Mouse (Mus musculus) layer of hippocampus, adult 18-20 months (tissue): ENCODE measurements around the gene Abcg1. TPM values are rescaled to one million over a fixed set of nuclear protein-coding genes. Genes with fewer than 3 reads are reported as not detected.

Experiments used
- DNase-seq, 2 experiments: peaks; one replicate each; pipeline ENCODE4 v3.0.0; 2022; ENCODE audit warnings: low spot score in 2 of 2
- total RNA-seq, 2 experiments: library from RNA; stranded (reverse); gene quantifications; 2 replicates each; pipeline ENCODE4 v1.2.3; 2021

Gene Abcg1
- total RNA-seq, 2 experiments from 2014 or later, result 84.0 to 84.6 TPM

DNA sequence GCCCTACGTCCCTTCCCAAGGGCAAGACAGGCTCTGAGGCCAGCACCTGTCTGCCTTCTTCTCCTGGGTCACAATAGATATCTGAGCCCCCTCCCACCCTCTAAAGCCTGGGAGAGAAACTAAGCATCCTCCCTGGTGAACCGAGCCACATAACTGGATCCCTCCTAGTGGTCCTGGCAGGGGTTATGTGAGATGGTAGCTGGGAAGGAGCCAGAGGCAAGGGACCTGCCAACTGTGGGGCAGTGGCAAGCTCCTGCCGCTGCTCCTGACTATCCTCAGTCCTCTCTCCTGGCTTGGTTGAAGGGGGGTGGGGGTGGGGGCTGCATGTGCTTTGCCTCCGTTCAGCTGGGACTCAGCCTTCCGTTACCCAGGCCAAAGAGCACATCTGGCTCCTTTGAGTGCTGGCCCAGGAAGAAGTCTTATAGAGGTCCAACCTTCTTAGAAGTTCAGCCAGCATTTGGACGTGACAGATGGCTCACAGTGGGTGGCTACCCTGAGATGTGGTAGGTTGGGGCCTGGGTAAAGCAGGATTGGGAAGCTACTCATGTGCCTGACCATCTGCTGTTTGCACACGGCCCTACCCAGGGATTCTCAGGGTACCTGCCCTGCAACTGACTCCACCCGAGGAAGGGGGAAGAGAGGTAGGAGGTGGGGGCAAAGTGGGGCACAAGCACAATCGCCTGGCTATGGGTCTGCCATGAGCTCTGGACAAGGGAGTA lies 68.2 kb downstream of the Abcg1 start:
- DNase-seq, result peak in 1 of 2 experiments; percentile 30

DNA sequence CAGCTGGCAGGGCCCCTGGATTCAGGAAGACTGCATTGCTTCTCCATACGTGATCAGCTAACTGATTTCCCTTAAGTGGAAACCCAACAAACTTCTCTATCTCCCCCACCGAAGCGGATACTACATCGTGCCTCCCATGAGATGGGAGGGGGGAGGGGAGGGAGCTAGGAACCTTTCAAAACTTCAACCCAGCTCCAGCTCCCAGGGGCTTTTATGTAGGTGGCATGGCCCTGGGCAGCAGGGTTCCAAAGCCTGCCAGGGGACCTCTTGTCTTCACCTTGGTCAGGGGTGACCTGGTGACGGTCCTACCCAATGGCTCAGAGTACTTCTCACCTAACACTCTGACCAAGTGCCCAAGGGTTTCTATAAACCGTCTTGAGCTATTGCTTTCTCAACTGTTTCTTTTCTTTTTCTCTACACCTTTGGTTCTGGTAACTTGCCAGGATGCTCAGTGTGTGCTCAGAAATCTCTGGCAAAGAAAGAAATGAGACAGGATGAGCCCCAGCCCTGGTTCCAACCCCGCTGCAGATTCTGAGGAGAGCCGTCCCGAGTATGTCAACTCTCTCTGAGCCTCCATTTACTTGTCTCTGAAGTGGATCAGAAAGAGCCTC lies 71.3 kb downstream of the Abcg1 start:
- no peak for DNase-seq

DNA sequence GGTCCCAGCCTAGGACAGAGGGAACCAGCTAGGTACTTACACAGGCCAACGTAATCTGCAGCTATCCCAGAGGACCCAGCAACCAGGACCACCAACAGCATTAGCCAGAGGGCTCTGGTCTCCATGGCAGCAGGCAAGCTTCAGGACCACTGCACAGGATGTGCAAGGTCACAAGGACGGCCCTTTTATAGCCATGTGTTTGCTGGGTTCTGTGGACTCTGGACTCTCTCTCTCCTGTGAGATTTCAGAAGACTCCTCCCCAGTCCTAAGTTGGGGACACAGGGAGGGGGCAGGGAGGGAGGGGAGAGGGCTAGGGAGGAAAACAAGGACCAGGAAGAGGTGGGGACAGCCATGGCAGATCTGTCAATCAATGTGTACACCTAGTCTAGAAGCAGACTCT lies 72.0 kb downstream of the Abcg1 start, which contains the start of gene Tff3:
TSS of gene Tff3 (minus strand) at position 195 of the 400 bp plus-strand sequence.
- no peak for DNase-seq

DNA sequence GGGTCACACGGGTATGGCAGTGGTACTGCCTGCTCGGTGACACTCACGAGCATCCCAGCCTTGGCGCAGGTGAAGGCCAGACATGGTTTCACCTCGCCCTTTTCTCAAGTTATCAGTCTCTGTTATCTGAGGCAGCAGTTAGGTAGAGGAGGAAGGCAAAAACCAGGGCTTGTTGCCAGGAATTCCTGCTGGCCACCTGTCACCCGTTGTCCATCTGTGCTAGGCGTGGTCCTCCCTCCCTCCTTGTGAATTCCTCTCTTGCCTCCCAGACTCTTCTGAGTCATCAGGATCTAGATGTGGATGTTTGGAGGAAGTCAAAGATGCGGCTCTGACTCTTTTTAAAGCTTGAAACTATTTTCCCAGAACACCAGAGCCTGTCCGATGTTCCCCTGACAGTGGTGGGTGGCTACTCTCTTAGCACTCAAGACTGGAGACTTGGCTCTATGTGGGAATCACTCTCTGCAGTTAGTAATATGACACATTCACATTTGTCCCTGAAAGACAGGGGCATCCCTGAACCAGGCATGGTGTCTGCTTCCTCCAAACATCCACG lies 73.9 kb downstream of the Abcg1 start:
- DNase-seq, result no peak

DNA sequence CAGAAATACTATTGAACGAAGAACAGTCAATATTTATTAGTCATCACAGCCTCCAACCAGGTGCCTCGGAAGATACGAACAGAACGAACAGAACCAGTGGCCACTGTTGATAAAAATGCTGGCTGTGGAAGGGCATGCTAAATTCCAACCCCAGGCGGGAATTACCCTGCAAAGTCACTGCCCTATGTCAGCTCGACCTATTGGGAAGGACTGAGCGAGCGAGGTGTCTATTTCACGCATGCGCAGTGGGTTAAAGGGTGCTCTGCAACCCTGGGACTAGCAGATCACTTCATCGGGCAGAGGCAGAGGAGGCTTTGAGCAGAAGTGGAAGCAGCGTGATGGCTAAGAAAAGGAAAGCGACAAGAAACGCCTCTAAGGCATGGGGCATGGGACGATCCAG lies 76.3 kb downstream of the Abcg1 start:
- DNase-seq, result no peak

DNA sequence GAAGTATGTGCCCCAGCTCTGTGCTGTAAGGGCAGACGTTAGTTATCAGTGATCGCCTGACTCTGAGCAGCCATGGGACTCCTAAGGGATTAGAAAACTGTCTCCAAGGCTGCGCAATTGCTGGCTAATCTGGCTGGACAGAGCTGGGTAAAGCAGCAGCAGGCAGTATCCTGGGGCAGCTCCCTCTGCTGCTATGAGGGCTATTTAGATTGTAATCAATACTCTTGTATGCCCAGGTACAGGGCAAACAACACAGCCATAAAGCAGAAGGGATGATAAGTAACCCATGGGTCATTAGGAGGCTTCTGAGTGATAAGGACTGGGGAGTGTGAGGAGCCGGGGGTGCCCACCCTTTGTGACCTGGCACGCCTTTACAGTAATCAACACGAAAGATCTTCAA lies 77.4 kb downstream of the Abcg1 start:
- no peak for DNase-seq

DNA sequence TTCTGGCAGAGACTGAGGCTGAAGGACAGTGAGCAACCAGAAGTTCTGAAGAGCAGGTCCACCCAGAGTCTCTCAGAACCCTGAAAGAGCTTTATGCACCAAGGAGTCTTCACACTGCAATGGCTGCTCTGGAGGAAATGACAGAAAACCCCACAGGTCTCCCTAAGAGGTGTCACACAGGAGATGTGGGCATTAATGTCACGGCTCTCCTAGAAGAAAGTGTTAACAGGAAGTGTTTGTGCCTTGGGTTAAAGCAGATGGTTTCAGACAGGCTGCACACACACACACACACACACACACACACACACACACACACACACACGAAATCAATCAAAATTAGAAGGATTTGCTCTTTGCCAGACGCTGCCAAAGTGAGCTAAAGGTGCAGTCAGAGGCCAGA lies 78.8 kb downstream of the Abcg1 start:
- no peak for DNase-seq

DNA sequence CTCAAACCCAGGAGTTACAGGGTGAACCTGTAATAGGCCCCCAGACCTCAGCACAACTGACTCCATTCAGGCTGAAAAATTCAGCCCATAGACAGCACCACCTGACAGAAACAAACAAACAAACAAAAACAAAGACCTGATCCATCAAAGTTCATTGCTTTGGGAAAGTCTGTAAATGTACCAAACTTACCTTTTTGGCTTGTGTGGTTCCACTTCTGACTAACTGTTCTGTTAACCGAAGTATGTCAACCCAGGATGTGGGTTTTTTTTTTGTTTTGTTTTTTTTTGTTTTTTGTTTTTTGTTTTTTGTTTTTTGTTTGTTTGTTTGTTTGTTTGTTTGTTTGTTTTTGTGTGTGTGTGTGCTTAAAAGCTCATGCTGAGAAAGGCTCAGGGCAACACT lies 79.3 kb downstream of the Abcg1 start:
- no peak for DNase-seq

DNA sequence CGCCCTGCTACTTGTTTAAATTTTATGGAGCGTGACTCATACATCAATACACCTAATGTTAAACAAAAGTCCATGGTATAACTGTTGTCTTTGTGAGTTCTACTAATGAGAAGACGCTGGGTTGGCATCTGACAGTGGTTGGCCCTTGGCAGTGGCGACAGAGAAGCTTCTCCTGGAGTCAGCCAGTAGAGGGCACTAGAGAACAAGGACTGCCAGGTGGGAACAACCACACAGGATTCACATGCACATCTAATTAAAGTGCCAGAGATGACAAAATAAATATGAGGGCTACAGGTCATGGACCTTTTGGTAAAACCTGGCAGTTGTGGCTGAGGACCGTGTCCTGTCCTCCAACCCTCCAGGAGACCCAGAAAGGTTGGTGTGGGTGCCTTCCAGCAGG lies 80.9 kb downstream of the Abcg1 start:
- peak; percentile 41 to 74 for DNase-seq

DNA sequence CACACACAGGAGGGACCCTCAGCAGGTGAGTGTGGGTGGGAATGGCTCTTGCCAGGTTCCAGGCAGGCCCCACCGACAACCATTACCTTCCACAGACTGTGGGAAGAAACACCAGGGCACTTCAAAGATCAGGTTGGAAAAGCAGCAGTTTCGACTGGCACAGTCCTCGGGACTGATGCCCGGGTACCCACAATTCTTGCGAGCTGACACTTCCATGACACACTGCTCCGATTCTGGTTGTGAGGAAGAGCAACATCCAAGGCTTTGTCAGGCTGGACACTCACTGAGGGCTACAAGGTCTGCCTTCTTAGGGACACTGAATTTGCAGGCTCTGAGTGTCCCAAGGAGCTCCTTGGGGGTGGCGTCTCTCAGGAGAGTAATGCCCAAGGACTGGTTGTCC lies 84.6 kb downstream of the Abcg1 start:
- DNase-seq, result no peak

DNA sequence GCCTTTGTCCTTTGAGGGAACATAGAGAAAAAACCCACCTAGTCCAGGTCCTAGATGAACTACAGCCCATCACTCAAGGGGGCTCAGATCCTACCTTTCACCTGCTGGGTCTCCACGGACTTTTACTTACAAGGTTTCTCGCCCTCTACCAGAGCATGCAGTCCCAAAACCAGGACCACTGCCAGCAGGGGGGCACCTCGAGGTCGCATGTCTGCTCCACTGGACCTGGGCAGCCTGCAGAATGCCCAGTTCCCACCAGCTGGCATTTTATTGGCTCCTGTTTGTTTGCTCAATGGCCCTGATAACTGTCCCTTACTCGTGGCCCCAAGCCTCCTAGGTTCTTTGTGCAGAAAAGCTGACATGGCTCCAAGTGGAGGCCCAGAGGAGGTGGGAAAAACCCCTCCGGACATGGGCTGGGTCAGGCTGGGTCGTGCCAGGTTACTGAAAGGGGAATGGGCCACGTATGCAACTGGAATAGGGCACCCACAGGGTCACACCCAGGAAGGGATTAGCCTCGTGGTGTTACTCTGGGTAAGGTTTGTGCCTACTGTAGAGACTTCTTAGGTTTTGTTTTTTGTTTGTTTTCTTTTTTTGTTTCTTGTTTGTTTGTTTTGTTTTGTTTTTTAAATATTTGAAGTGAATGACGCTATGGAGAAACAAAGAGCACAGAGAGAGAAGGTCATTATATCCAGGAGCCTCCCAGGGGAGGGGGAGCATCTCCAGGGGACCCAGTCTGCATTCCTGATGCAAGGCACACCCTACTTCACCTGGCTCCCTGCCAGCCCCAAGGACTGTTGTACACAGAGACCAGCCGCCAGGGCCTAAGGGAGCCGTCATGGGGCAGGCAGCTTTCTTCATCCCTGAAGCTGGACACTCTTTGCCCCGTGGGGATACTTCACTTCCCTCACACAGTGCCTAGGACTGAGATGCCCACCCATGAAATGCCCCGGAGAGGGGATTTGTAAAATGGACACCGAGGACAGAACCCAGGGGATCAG lies 86.9 kb downstream of the Abcg1 start, which contains the start of gene Tff2:
TSS of gene Tff2 (minus strand) at position 243 of the 998 bp plus-strand sequence.
- DNase-seq, result no peak

DNA sequence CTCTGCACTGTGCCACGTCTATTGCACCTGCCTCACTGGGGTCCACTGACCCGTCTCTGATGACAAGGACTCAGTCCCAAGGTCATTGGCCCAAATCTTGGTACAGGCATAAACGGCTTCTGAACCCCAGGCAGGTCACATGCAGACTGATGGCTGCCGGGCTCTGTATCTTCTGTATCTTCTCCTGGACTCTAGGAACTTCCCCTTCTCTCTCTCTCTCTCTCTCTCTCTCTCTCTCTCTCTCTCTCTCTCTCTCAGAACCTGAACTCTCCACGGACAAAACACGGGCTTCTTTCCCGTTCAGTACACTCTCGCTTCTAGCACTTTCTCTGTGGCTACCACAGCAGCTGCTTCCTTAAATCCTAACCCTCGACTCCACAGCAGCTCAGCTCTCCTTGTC lies 88.5 kb downstream of the Abcg1 start:
- no peak for DNase-seq

DNA sequence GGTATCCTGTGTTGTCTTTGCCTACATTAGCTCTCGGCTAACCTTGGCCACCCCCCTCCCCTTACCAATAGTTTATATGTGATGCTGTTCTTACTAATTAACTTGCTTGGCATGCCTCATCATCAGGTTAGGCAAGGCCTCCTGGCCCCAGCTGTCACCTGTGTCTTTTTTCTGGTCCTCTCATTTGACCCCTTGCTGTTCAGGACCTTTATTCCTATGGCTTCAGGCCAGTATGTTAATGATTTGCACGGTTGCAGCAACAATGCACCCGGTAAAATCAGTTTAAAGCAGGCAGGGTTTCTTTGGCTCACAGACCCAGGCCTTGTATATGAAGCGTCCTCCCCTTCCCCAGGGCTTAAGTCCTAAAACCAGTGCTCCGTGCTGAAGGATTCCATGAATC lies 95.0 kb downstream of the Abcg1 start:
- no peak for DNase-seq

DNA sequence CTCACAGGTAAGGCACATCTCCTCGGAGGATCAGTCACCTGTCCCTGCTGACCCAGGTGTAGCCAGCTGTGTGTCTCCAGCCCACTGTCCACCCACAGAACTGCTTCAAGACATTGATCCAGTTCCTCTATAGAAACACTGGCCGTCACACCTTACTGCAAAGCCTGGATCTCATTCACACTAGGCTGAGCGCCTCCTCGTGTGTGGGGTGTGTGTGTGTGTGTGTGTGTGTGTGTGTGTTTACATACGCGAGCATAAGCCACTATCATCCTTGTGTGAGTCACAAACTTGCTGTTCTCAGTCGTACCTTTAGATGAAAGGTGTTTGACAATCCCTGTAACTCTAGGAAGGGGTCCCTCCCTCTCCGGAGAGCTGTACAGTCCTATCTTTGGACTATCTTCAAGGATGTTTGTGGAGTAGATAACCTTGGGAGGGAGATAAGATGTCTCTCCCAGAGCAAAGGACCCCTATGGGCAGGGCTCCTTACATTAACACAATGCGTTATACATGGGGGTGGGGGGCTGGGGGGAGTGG lies 95.6 kb downstream of the Abcg1 start:
- no peak for DNase-seq

DNA sequence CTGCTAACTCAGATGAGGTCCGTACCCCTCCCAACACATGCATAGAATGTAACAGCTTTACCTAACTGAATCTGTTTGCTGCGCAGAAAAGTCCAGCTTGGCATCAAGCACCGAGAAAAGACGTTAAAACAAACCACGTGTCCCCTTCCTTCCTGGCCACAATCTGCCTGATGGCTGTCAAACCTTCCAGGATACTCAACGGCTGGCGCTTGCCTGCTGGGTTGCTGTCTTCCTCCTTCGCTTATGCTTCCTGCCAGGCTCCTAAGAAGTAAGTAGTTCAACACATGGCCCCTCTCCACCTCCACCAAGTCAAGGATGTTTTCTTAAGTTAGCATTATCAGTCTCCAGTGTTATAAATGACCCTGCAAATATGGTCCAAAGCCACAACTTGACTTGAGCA lies 96.3 kb downstream of the Abcg1 start:
- no peak for DNase-seq

DNA sequence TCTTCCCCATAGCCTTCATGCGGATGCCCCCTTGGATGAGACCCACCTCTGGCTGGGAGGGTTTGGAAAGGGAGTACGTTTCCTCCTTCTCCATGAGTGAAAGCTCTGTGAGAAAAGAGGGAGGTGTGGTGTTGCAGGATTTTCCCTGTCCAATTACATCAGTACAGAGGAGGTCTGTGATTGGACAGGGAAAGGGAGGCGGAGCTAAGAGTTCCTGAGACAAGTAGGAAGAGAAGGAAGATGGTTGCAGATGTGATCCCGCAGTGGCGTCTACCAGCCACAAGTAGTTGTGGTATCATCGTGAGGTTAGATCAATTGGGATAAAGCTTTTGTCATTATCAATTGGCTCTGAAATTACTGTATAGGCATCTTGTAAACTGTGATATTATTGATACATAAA lies 100.4 kb downstream of the Abcg1 start:
- no peak for DNase-seq

DNA sequence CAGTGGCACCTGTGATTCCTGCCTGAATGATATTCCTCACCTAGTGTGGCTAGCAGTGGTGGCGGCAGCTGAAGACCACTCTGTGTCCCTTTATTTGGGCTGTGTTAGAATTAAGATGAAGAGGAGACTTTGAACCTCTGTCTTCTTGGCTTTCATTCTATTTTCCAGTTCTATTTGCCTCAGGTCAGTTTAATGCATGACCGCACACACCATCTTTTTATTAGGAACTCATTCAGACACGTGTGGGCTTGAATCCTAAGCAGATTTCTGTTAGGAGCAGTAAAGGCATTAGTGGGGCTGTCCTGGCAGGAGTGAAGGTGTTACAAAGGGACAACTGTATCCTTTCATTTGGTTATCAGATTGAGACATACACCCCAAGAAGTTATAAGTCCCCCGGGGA lies 102.8 kb downstream of the Abcg1 start:
- no peak for DNase-seq

DNA sequence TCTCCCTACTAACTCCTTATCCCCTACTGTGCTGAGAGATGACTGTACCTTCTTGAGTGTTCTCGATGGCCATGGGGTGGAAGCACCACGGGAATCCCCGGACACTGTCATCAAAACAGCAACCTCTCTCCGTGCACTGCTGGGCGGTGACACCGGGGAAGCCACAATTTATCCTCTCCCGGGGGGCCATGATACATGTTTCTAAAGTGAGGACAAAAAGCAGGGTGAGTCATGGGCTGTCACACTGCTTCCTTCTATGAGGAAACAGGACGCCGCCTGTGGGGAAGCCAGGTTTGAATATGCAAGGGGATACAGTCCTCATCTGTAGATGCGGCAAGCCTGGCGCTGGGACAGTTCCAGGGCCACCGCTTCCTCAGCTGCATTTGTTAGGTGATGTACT lies 105.1 kb downstream of the Abcg1 start:
- DNase-seq, result no peak

DNA sequence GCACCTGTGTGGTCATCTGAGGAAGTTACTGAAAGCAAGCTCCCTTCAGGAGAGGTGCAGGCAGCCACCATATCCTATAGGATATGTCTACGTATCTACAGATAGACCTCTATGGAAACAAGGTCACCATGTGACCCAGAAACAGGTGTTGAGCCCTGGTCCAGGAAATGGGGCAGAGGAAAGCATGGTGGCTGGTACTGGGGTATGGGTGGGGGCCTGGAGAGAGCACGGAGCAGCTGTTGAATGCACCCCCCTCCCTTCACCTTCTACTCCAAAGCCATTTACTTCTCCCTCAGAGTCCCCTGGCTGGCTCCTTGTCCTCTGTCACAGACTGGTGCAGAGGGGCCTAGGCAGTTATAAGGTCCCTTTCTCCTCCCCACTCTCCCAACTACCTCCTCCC lies 106.3 kb downstream of the Abcg1 start:
- no peak for DNase-seq

DNA sequence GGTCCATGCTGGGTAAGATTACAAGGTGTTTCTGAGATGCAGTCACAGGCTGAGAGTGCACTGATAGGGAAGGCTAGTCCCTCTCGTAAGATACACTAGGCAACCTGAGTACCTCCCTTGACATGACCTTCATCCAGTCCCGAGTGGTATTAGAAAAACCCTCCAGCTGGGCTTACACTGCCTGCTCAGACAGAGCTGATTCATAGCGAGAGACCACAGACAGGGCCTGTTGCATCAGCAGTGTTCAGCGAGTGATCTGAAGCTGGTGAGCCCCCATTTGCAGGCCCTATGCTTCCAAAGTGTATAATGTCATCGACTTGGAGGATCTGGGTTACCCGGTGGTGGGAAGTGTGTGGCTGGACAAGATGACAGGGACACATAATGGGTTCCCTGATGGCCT lies 107.7 kb downstream of the Abcg1 start, which contains the start of gene Tff1:
TSS of gene Tff1 (minus strand) at position 151 of the 400 bp plus-strand sequence.
- no peak for DNase-seq
